In genomic region chr1:64374286-64375071, GRCm38 (mm10) we compare ENCODE assay signal across 13 mouse cellular contexts.
DNase-seq lines count a peak whose midpoint lies in the region; ATAC-seq and TF ChIP-seq lines count a peak whose summit lies in the region.
"Had no signal": no experiment of that assay in that cellular context is flagged by ENCODE, and none has a peak within 500 bp of the region (broad histone marks: within the 10 kb centered on the region; RNA-seq: fewer than 3 reads in every experiment).

No protein-coding gene starts in this region.

- H3K9ac ChIP-seq in stomach, postnatal 0 days (ENCODE audit: low read length): no peak overlapping the region
- H3K9ac ChIP-seq: hindbrain, embryonic 15.5 days; limb, embryonic 13.5 days; neural tube, embryonic 15.5 days had no signal

- no peaks in the 10 kb centered on the region for H3K9me3 ChIP-seq in stomach, postnatal 0 days (ENCODE audit: control insufficient read depth, low read length)
- H3K9me3 ChIP-seq: hindbrain, embryonic 15.5 days; neural tube, embryonic 15.5 days had no signal

- TF ChIP-seq CTCF in stomach, postnatal 0 days (IDR thresholded peaks at IDR 0.05; ENCODE audit: low read depth): no peak

- 52% methylated on average over 13 of the region's 13 CpGs for WGBS in stomach, postnatal 0 days

- DNase-seq in adrenal gland, adult 2 months: peak; percentile 48
- no peak for DNase-seq in adrenal gland, postnatal 25 days
- peak; percentile 3 to 25 for DNase-seq in spleen, postnatal 36 days (ENCODE audit: low spot score in 2 of 2)
- DNase-seq in spleen, postnatal 10 days (ENCODE audit: low spot score in 2 of 2): no peak
- peak; percentile 51 to 72 for DNase-seq in kidney, postnatal 36 days
- no peak for DNase-seq in stomach, postnatal 0 days (ENCODE audit: low spot score)
- DNase-seq in thymus, postnatal 10 days (ENCODE audit: low spot score in 2 of 2): no peak
- DNase-seq: thymus, postnatal 14 days had no signal

- no peaks in the 10 kb centered on the region for H3K27me3 ChIP-seq in stomach, postnatal 0 days (ENCODE audit: control insufficient read depth, insufficient read depth, low read length)
- H3K27me3 ChIP-seq: hindbrain, embryonic 15.5 days; limb, embryonic 13.5 days; neural tube, embryonic 15.5 days had no signal

- TF ChIP-seq EP300 in stomach, postnatal 0 days (optimal IDR thresholded peaks at IDR 0.05): no peak

- H3K4me3 ChIP-seq in stomach, postnatal 0 days (ENCODE audit: low read depth, low read length): no peak overlapping the region
- H3K4me3 ChIP-seq: erythroblast, embryonic 14.5 days; hindbrain, embryonic 15.5 days; limb, embryonic 13.5 days; neural tube, embryonic 15.5 days had no signal

- H3K4me2 ChIP-seq in stomach, postnatal 0 days (replicated peaks; ENCODE audit: low read depth): no peak overlapping the region
- H3K4me2 ChIP-seq: hindbrain, embryonic 15.5 days; limb, embryonic 13.5 days; neural tube, embryonic 15.5 days had no signal

- ATAC-seq in stomach, postnatal 0 days (ENCODE audit: low FRiP score, low TSS enrichment): 0 out of 2 replicates have a peak, but pooled peaks have one; percentile 15
- no peak for ATAC-seq in activated CD4-positive, CD25-positive, alpha-beta regulatory T cell, adult 4 months

- H3K27ac ChIP-seq in stomach, postnatal 0 days (replicated peaks): no peak overlapping the region
- H3K27ac ChIP-seq: hindbrain, embryonic 15.5 days; limb, embryonic 13.5 days; neural tube, embryonic 15.5 days had no signal

- H3K4me1 ChIP-seq in stomach, postnatal 0 days (replicated peaks; ENCODE audit: control insufficient read depth, insufficient read depth): no peaks in the 10 kb centered on the region
- H3K4me1 ChIP-seq: hindbrain, embryonic 15.5 days; limb, embryonic 13.5 days; neural tube, embryonic 15.5 days had no signal

- no peaks in the 10 kb centered on the region for H3K36me3 ChIP-seq in stomach, postnatal 0 days (ENCODE audit: control insufficient read depth, insufficient read depth, low read length)
- H3K36me3 ChIP-seq: hindbrain, embryonic 15.5 days; limb, embryonic 13.5 days; neural tube, embryonic 15.5 days had no signal

Comparison
In these comparisons a context has a peak if more than half of its experiments do, and no peak if none do; other contexts are left out.
1. DNase-seq: peak in adrenal gland, adult 2 months (single experiment), spleen, postnatal 36 days (2 of 2) and kidney, postnatal 36 days (2 of 2); none in adrenal gland, postnatal 25 days (single experiment), spleen, postnatal 10 days (0 of 2), stomach, postnatal 0 days (single experiment) and thymus, postnatal 10 days (0 of 2).